Mouse (Mus musculus): Measurements from ENCODE around the gene Gm5849.
"Not testable (repeated sequence)": the region's sequence is repeated elsewhere in the genome, so short reads cannot be mapped to it uniquely, and the experiment has no call there.

The Gm5849 gene

GRCm38 (mm10) chr3:90777776-90778175 lies at the start of gene Gm5849:
Gene Gm5849, minus strand, starts transcription at chr3:90777876.
- not testable (repeated sequence) for DNase-seq

GRCm38 (mm10) chr3:90749658-90750057 lies 28.0 kb downstream of the Gm5849 start:
- DNase-seq, result no peak

DNA sequence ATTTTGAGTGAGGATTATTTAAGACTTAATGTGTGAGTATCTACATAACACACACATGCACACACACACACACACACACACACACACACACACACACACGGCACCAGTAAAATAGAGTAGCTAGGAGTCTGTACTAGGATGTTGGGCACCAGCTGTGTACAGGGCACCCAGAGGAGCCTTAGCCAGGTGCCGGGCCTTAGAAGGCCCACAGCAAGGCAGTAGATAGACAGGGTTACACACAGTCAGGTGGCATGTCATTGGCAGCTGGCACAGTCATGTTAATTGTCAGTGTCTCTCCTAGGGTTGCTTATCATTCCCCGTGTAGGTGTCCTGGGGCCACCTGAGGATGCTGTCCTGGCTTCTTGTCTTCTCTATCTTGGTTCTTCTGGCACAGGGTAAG lies 51.1 kb downstream of the Gm5849 start, which contains the start of gene Pglyrp4:
Gene Pglyrp4, plus strand, starts transcription at position 301 of the 400 bp plus-strand sequence.
- no peak for DNase-seq

Data from cerebellum, adult 18-20 months (tissue).